Mouse (Mus musculus) heart, adult 2 months (tissue): ENCODE results near the gene Gm20388. TPM values are rescaled to one million over a fixed set of nuclear protein-coding genes. Genes with fewer than 3 reads are reported as not detected.

Experiments
- DNase-seq, 2 experiments: peaks; one replicate each; pipeline ENCODE4 v3.0.0; 2021
- H3K27ac ChIP-seq: fragments of 200-600 bp; 2 replicates; pipeline ENCODE4 v1.8.1; 2022
- H3K27me3 ChIP-seq: fragments of 200-500 bp; 2 replicates; pipeline ENCODE4 v1.6.1; 2012; ENCODE audit warnings: mild to moderate bottlenecking, low read length, inconsistent platforms, mixed read lengths; ENCODE audit not compliant: control insufficient read depth, insufficient read depth
- H3K36me3 ChIP-seq: fragments of 200-500 bp; 2 replicates; pipeline ENCODE4 v1.6.1; 2012; ENCODE audit warnings: low read length, inconsistent platforms; ENCODE audit not compliant: control insufficient read depth, insufficient read depth
- H3K4me1 ChIP-seq: fragments of 200-500 bp; 2 replicates; pipeline ENCODE4 v1.6.1; 2011; ENCODE audit warnings: low read length; ENCODE audit not compliant: control insufficient read depth, insufficient read depth
- H3K4me3 ChIP-seq: fragments of 200-600 bp; 2 replicates; pipeline ENCODE4 v1.8.1; 2022
- H3K79me2 ChIP-seq: fragments of 200-500 bp; replicated peaks from 2 replicates; pipeline ENCODE4 v1.6.1; 2012; ENCODE audit warnings: mild to moderate bottlenecking, inconsistent platforms, low read length, moderate library complexity, mixed read lengths; ENCODE audit not compliant: control insufficient read depth, insufficient read depth
- H3K9ac ChIP-seq: fragments of 200-500 bp; 2 replicates; pipeline ENCODE4 v1.6.1; 2012; ENCODE audit warnings: low read depth, mild to moderate bottlenecking, control low read depth, inconsistent platforms, low read length, mixed read lengths
- CTCF ChIP-seq: fragments of 200-600 bp; IDR thresholded peaks from 2 replicates; pipeline ENCODE4 v1.8.1; 2022; ENCODE audit warnings: antibody characterized with exemption, mild to moderate bottlenecking, moderate library complexity
- EP300 ChIP-seq: fragments of 200-500 bp; IDR thresholded peaks from 2 replicates; pipeline ENCODE4 v1.6.1; 2011; ENCODE audit warnings: low read depth, low read length, control low read depth; ENCODE audit not compliant: insufficient read depth
- POLR2A ChIP-seq: fragments of 200-500 bp; IDR thresholded peaks from 2 replicates; pipeline ENCODE4 v1.6.1; 2011; ENCODE audit warnings: mild to moderate bottlenecking, low read depth, low read length, control low read depth; ENCODE audit not compliant: insufficient read depth
- WGBS: fragments of 180-500 bp; shearing (Covaris S2); methylation state at CpG from one replicate; pipeline ENCODE4 v1.1.7; 2018; 5-methylcytosine and 5-hydroxymethylcytosine counted together
- intact Hi-C: fragments of 180-260 bp; cut with DNase I; formaldehyde crosslinking; loops from one replicate; pipeline ENCODE4 v1.15.1; 2025
- polyA plus RNA-seq: library from polyadenylated mRNA; depleted of rRNA; stranded (reverse); fragments of >200 nt; gene quantifications from 2 replicates; pipeline ENCODE4 v1.2.3, GENCODE M21; 2012
- total RNA-seq, 2 experiments: library from RNA; stranded (reverse); gene quantifications; 2 replicates each; pipeline ENCODE4 v1.2.3; 2021

Gm20388 gene
- total and polyA plus RNA-seq, 3 experiments = 1.8 to 32.3 TPM; not detected in 1

- no peaks in the 10 kb centered on the region for H3K27me3 ChIP-seq
- no peak overlapping the region for H3K27ac ChIP-seq
- no peak for TF ChIP-seq CTCF
- no peak for TF ChIP-seq POLR2A
- no peak for TF ChIP-seq EP300
- H3K9ac ChIP-seq = no peak overlapping the region
- intact Hi-C loops = no loop called here
- no peaks in the 10 kb centered on the region for H3K36me3 ChIP-seq
- H3K4me1 ChIP-seq = no peaks in the 10 kb centered on the region
- DNase-seq = no peak
- 71% methylated on average over 9 of the region's 9 CpGs for WGBS
- H3K4me3 ChIP-seq = no peak overlapping the region
- H3K79me2 ChIP-seq = no peaks in the 10 kb centered on the region
These were observed 240.5 kb downstream of the Gm20388 start for GRCm38 (mm10) chr8:120151151-120151550.

- WGBS = 38% methylated on average over 7 of the region's 7 CpGs
- Histone ChIP-seq H3K36me3 (no peaks in the 10 kb centered on the region), H3K27me3 (no peaks in the 10 kb centered on the region), H3K79me2 (no peaks in the 10 kb centered on the region), H3K4me1 (no peaks in the 10 kb centered on the region), H3K27ac (no peak overlapping the region), H3K9ac (no peak overlapping the region), H3K4me3 (no peak overlapping the region)
- DNase-seq = no peak
- intact Hi-C loops = no loop called here
- no peak for TF ChIP-seq CTCF
- TF ChIP-seq POLR2A = no peak
These were observed 242.0 kb downstream of the Gm20388 start for GRCm38 (mm10) chr8:120152636-120153035.

GRCm38 (mm10) chr8:120160366-120160765 is 249.7 kb downstream of the Gm20388 start:
- intact Hi-C loops = loop anchor here (5.0 to 10.0 kb wide), 2 partner anchors 83 to 216 kb away; no protein-coding TSS in a partner anchor
- no peak overlapping the region for H3K27ac ChIP-seq
- H3K79me2 ChIP-seq = no peaks in the 10 kb centered on the region
- no peak for DNase-seq
- H3K4me3 ChIP-seq = no peak overlapping the region
- peaks cover 4% of the 10 kb centered on the region; the same call in 1 of the 2 replicates for H3K4me1 ChIP-seq
- no peaks in the 10 kb centered on the region for H3K27me3 ChIP-seq
- no peak overlapping the region for H3K9ac ChIP-seq
- 88% methylated on average over 8 of the region's 8 CpGs for WGBS
- no peaks in the 10 kb centered on the region for H3K36me3 ChIP-seq
- TF ChIP-seq POLR2A (no peak), CTCF (no peak), EP300 (no peak)

GRCm38 (mm10) chr8:120161658-120162403 is 251.2 kb downstream of the Gm20388 start:
- no peak for DNase-seq
- TF ChIP-seq EP300 (no peak), POLR2A (no peak), CTCF (no peak)
- Histone ChIP-seq H3K4me3 (no peak overlapping the region), H3K27me3 (no peaks in the 10 kb centered on the region), H3K27ac (no peak overlapping the region), H3K9ac (no peak overlapping the region), H3K36me3 (no peaks in the 10 kb centered on the region), H3K4me1 (peaks cover 4% of the 10 kb centered on the region; the same call in 1 of the 2 replicates), H3K79me2 (no peaks in the 10 kb centered on the region)
- intact Hi-C loops = loop anchor here (5.0 to 10.0 kb wide), 2 partner anchors 85 to 217 kb away; no protein-coding TSS in a partner anchor
- 68% methylated on average over 16 of the region's 16 CpGs for WGBS

- intact Hi-C loops = loop anchor here (5.0 to 10.0 kb wide), 2 partner anchors 85 to 218 kb away; no protein-coding TSS in a partner anchor
- no peak overlapping the region for H3K9ac ChIP-seq
- no peaks in the 10 kb centered on the region for H3K79me2 ChIP-seq
- no peaks in the 10 kb centered on the region for H3K36me3 ChIP-seq
- peaks cover 4% of the 10 kb centered on the region; the same call in 1 of the 2 replicates for H3K4me1 ChIP-seq
- TF ChIP-seq EP300 = no peak
- no peak for TF ChIP-seq POLR2A
- TF ChIP-seq CTCF = no peak
- 75% methylated on average over 5 of the region's 5 CpGs for WGBS
- no peak overlapping the region for H3K4me3 ChIP-seq
- H3K27me3 ChIP-seq = no peaks in the 10 kb centered on the region
- no peak for DNase-seq
- H3K27ac ChIP-seq = no peak overlapping the region
These were observed 251.7 kb downstream of the Gm20388 start for GRCm38 (mm10) chr8:120162404-120162752.

GRCm38 (mm10) chr8:120163376-120163775 is 252.7 kb downstream of the Gm20388 start:
- Histone ChIP-seq H3K36me3 (no peaks in the 10 kb centered on the region), H3K4me1 (peaks cover 4% of the 10 kb centered on the region; the same call in 1 of the 2 replicates), H3K27me3 (no peaks in the 10 kb centered on the region), H3K79me2 (no peaks in the 10 kb centered on the region), H3K27ac (no peak overlapping the region), H3K4me3 (no peak overlapping the region), H3K9ac (no peak overlapping the region)
- DNase-seq = no peak
- no peak for TF ChIP-seq POLR2A
- no peak for TF ChIP-seq CTCF
- TF ChIP-seq EP300 = no peak
- intact Hi-C loops = loop anchor here (5.0 to 10.0 kb wide), 2 partner anchors 86 to 219 kb away; no protein-coding TSS in a partner anchor
- WGBS = 84% methylated on average over 8 of the region's 8 CpGs
